Mouse (Mus musculus): Measurements from ENCODE around the gene Lrp11. TPM values are rescaled to one million over a fixed set of nuclear protein-coding genes. Genes with fewer than 3 reads are reported as not detected.

Gene Lrp11
- polyA plus RNA-seq (2012; rRNA removed), result 83.1 and 84.0 TPM in 2 replicates

GRCm38 (mm10) chr10:7589592-7590233, at the start of gene Lrp11:
TSS of gene Lrp11 (plus strand) at chr10:7589800.

GRCm38 (mm10) chr10:7667342-7667802, 77.8 kb downstream of the Lrp11 start, which contains the start of gene Nup43:
TSS of gene Nup43 (plus strand) at chr10:7667503.

Other genes starting within 250 kb of the Lrp11 start
- gene Ulbp1, start 116.2 kb upstream of the Lrp11 start, polyA plus RNA-seq (2012; rRNA removed), result 0.65 and 1.1 TPM in 2 replicates
- gene Nup43, start 77.7 kb downstream of the Lrp11 start, polyA plus RNA-seq (2012; rRNA removed), result 23.3 and 26.2 TPM in 2 replicates
- gene Pcmt1, start 91.3 kb downstream of the Lrp11 start, polyA plus RNA-seq (2012; rRNA removed), result 104 and 107 TPM in 2 replicates
- gene Lats1, start 91.4 kb downstream of the Lrp11 start, polyA plus RNA-seq (2012; rRNA removed), result 25.5 and 26.8 TPM in 2 replicates
- 13.8 and 14.2 TPM in 2 replicates for gene Katna1, start 136.2 kb downstream of the Lrp11 start, polyA plus RNA-seq (2012; rRNA removed)
- 28.8 and 34.0 TPM in 2 replicates for gene Ginm1, start 203.0 kb downstream of the Lrp11 start, polyA plus RNA-seq (2012; rRNA removed)
- gene Ppil4, start 203.1 kb downstream of the Lrp11 start, polyA plus RNA-seq (2012; rRNA removed), result 22.1 and 22.8 TPM in 2 replicates
- 0.12 and 0.17 TPM in 2 replicates for gene Zc3h12d, start 242.7 kb downstream of the Lrp11 start, polyA plus RNA-seq (2012; rRNA removed)

Data from central nervous system, embryonic 18 days (tissue).